In the genomic region with DNA sequence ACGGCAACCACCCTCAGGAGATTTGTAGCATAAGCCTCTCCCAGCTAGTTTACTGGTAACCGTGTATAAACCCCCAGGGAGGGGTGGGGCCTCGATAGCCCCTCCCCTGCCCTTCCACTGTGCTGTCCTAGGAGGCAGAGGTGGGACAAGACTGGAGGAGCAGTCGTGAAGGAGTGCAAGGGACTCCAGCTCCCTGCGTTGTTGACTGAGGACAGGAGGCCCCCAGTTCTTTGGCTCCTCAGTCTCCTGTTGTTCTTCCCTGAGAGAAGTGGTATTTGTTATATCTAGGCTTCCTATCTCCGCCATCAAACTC, we compare ENCODE assay signal across 8 mouse cellular contexts. TPM values are rescaled to one million over a fixed set of nuclear protein-coding genes. Genes with fewer than 3 reads are reported as not detected.
DNase-seq lines count a peak whose midpoint lies in the region; ATAC-seq and TF ChIP-seq lines count a peak whose summit lies in the region.

No protein-coding gene starts in this region.

- no peak overlapping the region for H3K9ac ChIP-seq in heart, embryonic 11.5 days (ENCODE audit: low read depth, low read length)

- no peak for ATAC-seq in heart, embryonic 11.5 days (replicated peaks; ENCODE audit: insufficient number of reproducible peaks, low FRiP score, low TSS enrichment)
- ATAC-seq in G1E (ENCODE audit: extremely low read depth, insufficient number of reproducible peaks, low FRiP score, poor library complexity, severe bottlenecking), result peak; percentile 81

- no peaks in the 10 kb centered on the region for H3K9me3 ChIP-seq in heart, embryonic 11.5 days (replicated peaks; ENCODE audit: control insufficient read depth, low read length)
- no peaks in the 10 kb centered on the region for H3K9me3 ChIP-seq in G1E (replicated peaks)

- WGBS in heart, embryonic 11.5 days (ENCODE audit: insufficient replicate concordance), result 6% methylated on average over 6 of the region's 6 CpGs

- no peaks in the 10 kb centered on the region for H3K27me3 ChIP-seq in heart, embryonic 11.5 days (ENCODE audit: control insufficient read depth, insufficient read depth, low read length)
- no peaks in the 10 kb centered on the region; the same call in 1 of the 2 replicates for H3K27me3 ChIP-seq in G1E (ENCODE audit: insufficient read depth, low read length)

- H3K4me1 ChIP-seq in heart, embryonic 11.5 days (ENCODE audit: control insufficient read depth, insufficient read depth, low read length), result peaks cover 27% of the 10 kb centered on the region
- peaks cover 57% of the 10 kb centered on the region for H3K4me1 ChIP-seq in G1E (ENCODE audit: insufficient read depth, low read depth, low read length)

- peak overlapping the region; percentile 84 for H3K4me2 ChIP-seq in heart, embryonic 11.5 days

- intact Hi-C loops in heart, postnatal 10 days (cut with DNase I), result no loop called here

- no peak for TF ChIP-seq CTCF in G1E (IDR thresholded peaks at IDR 0.05; ENCODE audit: low read depth, low read length)

- H3K4me3 ChIP-seq in heart, embryonic 11.5 days (ENCODE audit: low read depth, low read length), result peak overlapping the region; percentile 47
- H3K4me3 ChIP-seq in G1E (ENCODE audit: low read depth, low read length), result peak overlapping the region; percentile 53; the same call in 1 of the 2 replicates

- no peak for DNase-seq in heart, adult 8-10 months (ENCODE audit: low spot score)
- peak; percentile 89 for DNase-seq in G1E (ENCODE audit: low spot score)
- DNase-seq in heart, postnatal 10 days, result peak; percentile 36 to 52
- peak; percentile 45 for DNase-seq in mesoderm, embryonic 11.5 days (ENCODE audit: low read depth, low spot score)
- DNase-seq in frontal cortex, postnatal 14 days (ENCODE audit: low spot score in 2 of 2), result no peak
- no peak for DNase-seq in right cerebral cortex, postnatal 4 days
- DNase-seq in frontal cortex, postnatal 25 days (ENCODE audit: low spot score in 2 of 2), result no peak

- H3K36me3 ChIP-seq in heart, embryonic 11.5 days (ENCODE audit: control insufficient read depth, insufficient read depth, low read length), result no peaks in the 10 kb centered on the region
- no peaks in the 10 kb centered on the region for H3K36me3 ChIP-seq in G1E (replicated peaks)

- H3K27ac ChIP-seq in heart, embryonic 11.5 days (ENCODE audit: low read depth, low read length), result 0 out of 2 replicates have a peak overlapping the region, but pooled peaks have one; percentile 94

RNA-seq across cellular contexts. Expression of gene Zfp217, which starts 58.5 kb away (rescaled TPM):
- polyA plus RNA-seq in heart, embryonic 11.5 days (2014; fragmentation: Nextera tagmentation; extraction: Ambion mirVana), result 2.9 and 3.7 TPM in 2 replicates
- total RNA-seq in heart, adult 8-10 months (2022), result 10 to 100 TPM in 1 of 4 experiments, 1 to 10 TPM in 3; 7.4 to 12.0 (median 8.9) TPM
- total RNA-seq in G1E (2014; fragmentation: Nextera tagmentation) (46.0 and 65.0 TPM in 2 replicates), G1E (2017) (46.1 and 46.2 TPM in 2 replicates)
- polyA plus RNA-seq in G1E (2012), result 18.7 and 22.0 TPM in 2 replicates
- total RNA-seq in heart, postnatal 10 days (2021), result 10 to 100 TPM; 14.4 to 17.7 TPM

Comparison
In these comparisons a context has a peak if more than half of its experiments do, and no peak if none do; other contexts are left out.
1. DNase-seq: peak in G1E (single experiment), heart, postnatal 10 days (2 of 2) and mesoderm, embryonic 11.5 days (single experiment); none in heart, adult 8-10 months (single experiment), frontal cortex, postnatal 14 days (0 of 2), right cerebral cortex, postnatal 4 days (single experiment) and frontal cortex, postnatal 25 days (0 of 2).